Mouse (Mus musculus): ENCODE results near the gene Ncoa1. TPM values are rescaled to one million over a fixed set of nuclear protein-coding genes. Genes with fewer than 3 reads are reported as not detected.

Ncoa1 gene
- total RNA-seq, 1 experiment from 2014 or later = 50.9 TPM

Other genes starting within 250 kb of the Ncoa1 start
- 2.5 and 2.8 TPM in 2 replicates for gene Ptrhd1, start 243.2 kb downstream of the Ncoa1 start, total RNA-seq (2017)
- gene Cenpo, start 242.9 kb downstream of the Ncoa1 start, total RNA-seq (2017) = 22.7 and 31.3 TPM in 2 replicates
- gene Itsn2, start 115.5 kb upstream of the Ncoa1 start, total RNA-seq (2017) = 417 and 436 TPM in 2 replicates
- gene Gm3625, start 115.7 kb upstream of the Ncoa1 start, total RNA-seq (2017) = not detected in 2 replicates